Mouse (Mus musculus) G1E (cell line): ENCODE results near the gene Fmo1. TPM values are rescaled to one million over a fixed set of nuclear protein-coding genes. Genes with fewer than 3 reads are reported as not detected.

Experiments
- ATAC-seq: 2 replicates; pipeline ENCODE4 v1.8.0; 2016; ENCODE audit warnings: mild to moderate bottlenecking; ENCODE audit not compliant: insufficient number of reproducible peaks, poor library complexity, low FRiP score, severe bottlenecking; ENCODE audit errors: extremely low read depth
- DNase-seq: peaks from one replicate; pipeline ENCODE4 v3.0.0; 2012; ENCODE audit warnings: low spot score
- H3K27me3 ChIP-seq: 2 replicates; pipeline ENCODE4 v1.6.1; 2012; ENCODE audit warnings: mild to moderate bottlenecking, low read length, inconsistent platforms; ENCODE audit not compliant: insufficient read depth
- H3K36me3 ChIP-seq: replicated peaks from 2 replicates; pipeline ENCODE3; 2012; ENCODE audit warnings: mild to moderate bottlenecking, inconsistent platforms
- H3K4me1 ChIP-seq: 2 replicates; pipeline ENCODE4 v1.6.1; 2012; ENCODE audit warnings: low read depth, low read length, inconsistent platforms, mixed read lengths; ENCODE audit not compliant: insufficient read depth
- H3K4me3 ChIP-seq: 2 replicates; pipeline ENCODE4 v1.5.1; 2012; ENCODE audit warnings: low read depth, mild to moderate bottlenecking, inconsistent platforms, low read length, moderate library complexity, mixed read lengths
- H3K9me3 ChIP-seq: replicated peaks from 2 replicates; pipeline ENCODE4 v1.6.1; 2012; ENCODE audit warnings: inconsistent platforms
- CTCF ChIP-seq: IDR thresholded peaks from 2 replicates; pipeline ENCODE4 v1.5.1; 2012; ENCODE audit warnings: low read depth, low read length, inconsistent platforms, mixed read lengths
- GATA1 ChIP-seq: IDR thresholded peaks from 2 replicates; pipeline ENCODE4 v1.6.1; 2012; ENCODE audit warnings: borderline replicate concordance, low read length, inconsistent platforms, mixed read lengths
- GATA2 ChIP-seq: IDR thresholded peaks from 2 replicates; pipeline ENCODE4 v1.6.1; 2012; ENCODE audit warnings: low read depth, low read length, inconsistent platforms, borderline replicate concordance
- POLR2AphosphoS5 ChIP-seq: IDR thresholded peaks from 2 replicates; pipeline ENCODE4 v1.6.1; 2012; ENCODE audit warnings: low read depth, low read length, inconsistent platforms; ENCODE audit not compliant: insufficient replicate concordance
- TAL1 ChIP-seq: conservative IDR thresholded peaks from 2 replicates; pipeline ENCODE4 v1.6.1; 2012; ENCODE audit warnings: low read depth, low read length, inconsistent platforms, mixed read lengths
- polyA plus RNA-seq: library from polyadenylated mRNA; stranded (reverse); fragments of >175 nt; gene quantifications from 2 replicates; pipeline ENCODE4 v1.2.3, GENCODE M21; 2012
- total RNA-seq, 2 experiments: library from RNA; stranded (forward) in 1 of 2; stranded (reverse) in 1 of 2; fragments of 200-1000 nt in 1 of 2; fragments of >200 nt in 1 of 2; fragmentation: Nextera tagmentation in 1 of 2; gene quantifications; 2 replicates each; pipeline ENCODE4 v1.2.3; 2014 to 2017

Fmo1 gene
- total and polyA plus RNA-seq, 3 experiments = 0.82 TPM; not detected in 2

DNA sequence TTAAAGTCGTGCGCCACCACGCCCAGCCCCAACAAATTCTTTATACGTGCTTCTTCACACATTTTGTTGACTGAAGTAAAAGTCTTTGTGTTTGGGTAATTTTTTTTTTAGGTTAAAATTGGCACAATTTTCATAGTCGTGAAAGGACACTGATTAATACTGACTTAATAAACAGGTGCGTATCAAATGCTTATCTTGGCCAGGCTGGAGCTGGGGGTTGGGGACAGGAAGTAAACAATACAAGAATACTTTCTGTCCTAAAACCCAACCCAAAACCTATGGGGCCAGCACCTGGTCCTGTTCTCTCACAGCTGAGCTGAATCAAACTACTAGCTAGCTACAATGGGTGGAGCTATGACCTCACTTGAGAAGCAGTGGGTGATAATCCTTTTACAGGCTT lies 26.6 kb upstream of the Fmo1 start:
- Histone ChIP-seq H3K36me3 (no peaks in the 10 kb centered on the region), H3K4me3 (no peak overlapping the region), H3K9me3 (no peaks in the 10 kb centered on the region), H3K27me3 (no peaks in the 10 kb centered on the region), H3K4me1 (no peaks in the 10 kb centered on the region)
- ATAC-seq (no peak), DNase-seq (no peak)
- TF ChIP-seq GATA1 = no peak
- TF ChIP-seq GATA2 = no peak
- no peak for TF ChIP-seq POLR2AphosphoS5
- TF ChIP-seq CTCF = no peak
- no peak for TF ChIP-seq TAL1

GRCm38 (mm10) chr1:162891980-162892451 lies 25.6 kb upstream of the Fmo1 start:
- no peaks in the 10 kb centered on the region for H3K9me3 ChIP-seq
- TF ChIP-seq GATA2 (no peak), GATA1 (no peak), POLR2AphosphoS5 (no peak), TAL1 (no peak), CTCF (no peak)
- no peak overlapping the region for H3K4me3 ChIP-seq
- H3K4me1 ChIP-seq = no peaks in the 10 kb centered on the region
- no peaks in the 10 kb centered on the region for H3K27me3 ChIP-seq
- DNase-seq (no peak), ATAC-seq (no peak)
- H3K36me3 ChIP-seq = no peaks in the 10 kb centered on the region

- no peaks in the 10 kb centered on the region for H3K36me3 ChIP-seq
These were observed 22.2 kb upstream of the Fmo1 start for GRCm38 (mm10) chr1:162888646-162889045.

GRCm38 (mm10) chr1:162887644-162888043 lies 21.2 kb upstream of the Fmo1 start:
- no peak for DNase-seq
- no peak for ATAC-seq
- TF ChIP-seq GATA1 = no peak
- TF ChIP-seq CTCF = no peak
- no peak for TF ChIP-seq POLR2AphosphoS5
- no peak for TF ChIP-seq GATA2
- TF ChIP-seq TAL1 = no peak

More at GRCm38 (mm10) chr1:162888646-162889045, 22.2 kb upstream of the Fmo1 start:
- Histone ChIP-seq H3K4me1 (no peaks in the 10 kb centered on the region), H3K4me3 (no peak overlapping the region), H3K27me3 (no peaks in the 10 kb centered on the region), H3K9me3 (no peaks in the 10 kb centered on the region)
- TF ChIP-seq POLR2AphosphoS5 = no peak
- no peak for TF ChIP-seq TAL1
- TF ChIP-seq CTCF = no peak
- TF ChIP-seq GATA2 = no peak
- no peak for TF ChIP-seq GATA1
- no peak for DNase-seq
- no peak for ATAC-seq

GRCm38 (mm10) chr1:162886138-162886816 lies 19.9 kb upstream of the Fmo1 start:
- Histone ChIP-seq H3K36me3 (no peaks in the 10 kb centered on the region), H3K9me3 (no peaks in the 10 kb centered on the region), H3K4me3 (no peak overlapping the region), H3K27me3 (no peaks in the 10 kb centered on the region), H3K4me1 (no peaks in the 10 kb centered on the region)
- DNase-seq (no peak), ATAC-seq (no peak)
- no peak for TF ChIP-seq GATA2
- TF ChIP-seq GATA1 = no peak
- no peak for TF ChIP-seq CTCF
- no peak for TF ChIP-seq POLR2AphosphoS5
- no peak for TF ChIP-seq TAL1

More at GRCm38 (mm10) chr1:162887644-162888043, 21.2 kb upstream of the Fmo1 start:
- H3K4me3 ChIP-seq = no peak overlapping the region
- no peaks in the 10 kb centered on the region for H3K9me3 ChIP-seq
- H3K36me3 ChIP-seq = no peaks in the 10 kb centered on the region
- no peaks in the 10 kb centered on the region for H3K4me1 ChIP-seq
- no peaks in the 10 kb centered on the region for H3K27me3 ChIP-seq

- Histone ChIP-seq H3K4me3 (no peak overlapping the region), H3K9me3 (no peaks in the 10 kb centered on the region), H3K27me3 (no peaks in the 10 kb centered on the region), H3K36me3 (no peaks in the 10 kb centered on the region), H3K4me1 (no peaks in the 10 kb centered on the region)
- ATAC-seq = no peak
- no peak for TF ChIP-seq GATA1
- no peak for TF ChIP-seq CTCF
- no peak for TF ChIP-seq TAL1
- TF ChIP-seq POLR2AphosphoS5 = no peak
- DNase-seq = no peak
These were observed 16.3 kb upstream of the Fmo1 start for GRCm38 (mm10) chr1:162882681-162883080.
